Mouse (Mus musculus): ENCODE results near the gene Fer1l5. TPM values are rescaled to one million over a fixed set of nuclear protein-coding genes. Genes with fewer than 3 reads are reported as not detected.
A peak's percentile ranks its signal among the peaks of the same experiment; 100 is the strongest.

Fer1l5 gene
- total RNA-seq (2021) (not detected), polyA plus RNA-seq (2012; rRNA removed) (0.04 TPM in 1 of 2 replicates, not detected in the other)
- long read RNA-seq = 0 reads

DNA sequence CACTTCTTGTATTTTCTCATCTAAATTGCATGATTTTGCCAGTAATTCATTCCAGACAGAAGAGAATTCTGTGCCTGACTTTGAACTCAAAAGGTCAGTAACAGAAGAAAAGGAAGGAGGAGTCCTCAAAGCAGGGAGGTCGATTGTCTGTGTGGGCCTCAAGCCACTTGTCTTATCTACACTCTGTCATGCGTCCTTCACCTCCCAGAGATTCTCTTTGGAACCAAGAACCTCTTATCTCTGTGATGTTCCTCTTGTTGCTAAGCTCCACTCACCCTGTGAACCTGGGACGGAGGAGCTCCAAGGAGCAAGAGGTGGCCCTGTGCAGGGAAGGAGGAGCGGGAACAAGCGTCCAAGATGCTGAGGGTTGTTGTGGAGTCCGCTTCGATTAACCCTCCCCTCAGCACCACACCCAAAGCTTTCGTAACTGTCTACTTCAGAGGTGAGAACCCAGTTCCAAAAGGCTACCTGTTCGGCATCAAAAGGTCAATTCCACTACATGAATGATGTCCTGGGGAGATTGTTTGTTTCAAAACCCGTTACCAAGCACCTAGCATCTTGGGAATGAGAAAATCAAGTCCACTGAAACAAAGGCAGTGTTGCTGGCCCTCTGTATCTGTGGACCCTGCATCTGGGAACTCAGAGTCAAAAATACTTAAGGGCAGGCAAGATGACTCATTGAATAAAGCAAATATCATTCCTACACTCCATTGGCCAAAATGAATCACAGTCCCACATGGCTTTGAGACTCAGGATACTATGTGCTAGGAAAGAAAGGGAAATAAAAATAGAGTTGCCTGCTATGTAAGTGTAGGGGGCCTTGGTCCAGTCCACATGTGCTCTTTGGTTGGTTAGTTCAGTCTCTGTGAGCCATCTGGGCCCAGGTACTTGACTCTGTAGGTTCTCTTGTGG lies at the start of gene Fer1l5:
TSS of gene Fer1l5 (plus strand) at position 358 of the 912 bp plus-strand sequence.
- Histone ChIP-seq H3K27ac (no peak within 1 kb of the TSS), H3K79me2 (replicated peaks; ENCODE audit: control insufficient read depth, insufficient read depth, low read length) (0 out of 2 replicates have a peak, but pooled peaks cover 3% of the 10 kb centered on the region), H3K4me1 (ENCODE audit: control insufficient read depth, insufficient read depth, low read length) (peaks cover 6% of the 10 kb centered on the region), H3K36me3 (ENCODE audit: control insufficient read depth, insufficient read depth, low read length) (peaks cover 3% of the 10 kb centered on the region; the same call in 1 of the 2 replicates), H3K4me3 (no peak within 1 kb of the TSS), H3K9ac (ENCODE audit: low read depth, low read length) (no peak within 1 kb of the TSS), H3K27me3 (ENCODE audit: control insufficient read depth, insufficient read depth, low read length) (no peaks in the 10 kb centered on the region)
- TF ChIP-seq CTCF (IDR thresholded peaks at IDR 0.05) = no peak
- TF ChIP-seq POLR2A (IDR thresholded peaks at IDR 0.05; ENCODE audit: insufficient read depth, low read depth, low read length) = no peak
- TF ChIP-seq EP300 (IDR thresholded peaks at IDR 0.05; ENCODE audit: insufficient read depth, low read depth, low read length) = no peak
- intact Hi-C loops (cut with DNase I) = loop anchor here (2.0 kb wide), 1 partner anchor 59 kb away; no protein-coding TSS in a partner anchor
- WGBS = 76% methylated on average over 10 of the region's 10 CpGs
- no peak for DNase-seq

- Histone ChIP-seq H3K79me2 (replicated peaks; ENCODE audit: control insufficient read depth, insufficient read depth, low read length) (no peaks in the 10 kb centered on the region), H3K4me1 (ENCODE audit: control insufficient read depth, insufficient read depth, low read length) (no peaks in the 10 kb centered on the region), H3K27me3 (ENCODE audit: control insufficient read depth, insufficient read depth, low read length) (no peaks in the 10 kb centered on the region), H3K27ac (no peak overlapping the region), H3K36me3 (ENCODE audit: control insufficient read depth, insufficient read depth, low read length) (no peaks in the 10 kb centered on the region), H3K4me3 (no peak overlapping the region), H3K9ac (ENCODE audit: low read depth, low read length) (no peak overlapping the region)
- TF ChIP-seq EP300 (IDR thresholded peaks at IDR 0.05; ENCODE audit: insufficient read depth, low read depth, low read length) (no peak), CTCF (IDR thresholded peaks at IDR 0.05) (no peak), POLR2A (IDR thresholded peaks at IDR 0.05; ENCODE audit: insufficient read depth, low read depth, low read length) (no peak)
- DNase-seq = no peak
- 61% methylated on average over 9 of the region's 9 CpGs for WGBS
- intact Hi-C loops (cut with DNase I) = no loop called here
Observed at GRCm38 (mm10) chr1:36323076-36323475, 49.0 kb upstream of the Fer1l5 start.

GRCm38 (mm10) chr1:36323746-36324448 lies 48.2 kb upstream of the Fer1l5 start:
- no peaks in the 10 kb centered on the region for H3K27me3 ChIP-seq (ENCODE audit: control insufficient read depth, insufficient read depth, low read length)
- no peak overlapping the region for H3K4me3 ChIP-seq
- intact Hi-C loops (cut with DNase I) = loop anchor here (2.0 kb wide), 2 partner anchors 169 to 177 kb away; no protein-coding TSS in a partner anchor
- TF ChIP-seq CTCF (IDR thresholded peaks at IDR 0.05) (peak; percentile 76), EP300 (IDR thresholded peaks at IDR 0.05; ENCODE audit: insufficient read depth, low read depth, low read length) (peak; percentile 49; the same call in 1 of the 2 replicates), POLR2A (IDR thresholded peaks at IDR 0.05; ENCODE audit: insufficient read depth, low read depth, low read length) (no peak)
- H3K4me1 ChIP-seq (ENCODE audit: control insufficient read depth, insufficient read depth, low read length) = no peaks in the 10 kb centered on the region
- DNase-seq = peak in 1 of 2 experiments; percentile 52
- H3K9ac ChIP-seq (ENCODE audit: low read depth, low read length) = no peak overlapping the region
- WGBS = 30% methylated on average over 8 of the region's 8 CpGs
- no peak overlapping the region for H3K27ac ChIP-seq
- no peaks in the 10 kb centered on the region for H3K36me3 ChIP-seq (ENCODE audit: control insufficient read depth, insufficient read depth, low read length)
- H3K79me2 ChIP-seq (replicated peaks; ENCODE audit: control insufficient read depth, insufficient read depth, low read length) = no peaks in the 10 kb centered on the region

DNA sequence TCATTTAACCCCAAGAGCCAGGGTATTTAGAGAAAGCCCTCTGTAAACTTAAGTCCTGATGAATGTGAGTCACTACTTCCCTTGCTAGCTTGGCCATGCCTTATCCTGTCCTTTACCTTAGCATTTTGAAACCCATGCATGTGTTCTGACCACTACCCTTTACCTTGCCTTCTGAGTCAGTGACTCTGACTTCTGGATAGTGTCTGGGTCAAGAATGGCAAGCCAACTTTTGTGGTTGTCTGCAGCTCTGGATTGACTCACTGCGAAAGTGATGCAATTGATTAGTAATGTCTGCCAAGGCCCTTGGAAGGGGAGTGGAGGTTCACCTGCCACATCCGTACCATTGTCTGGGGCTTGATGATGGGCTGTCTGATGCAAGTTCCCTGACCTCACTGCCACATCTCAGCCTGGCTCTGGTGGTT lies 46.2 kb upstream of the Fer1l5 start:
- DNase-seq = no peak
- Histone ChIP-seq H3K27ac (no peak overlapping the region), H3K79me2 (replicated peaks; ENCODE audit: control insufficient read depth, insufficient read depth, low read length) (no peaks in the 10 kb centered on the region), H3K36me3 (ENCODE audit: control insufficient read depth, insufficient read depth, low read length) (no peaks in the 10 kb centered on the region), H3K9ac (ENCODE audit: low read depth, low read length) (no peak overlapping the region), H3K4me1 (ENCODE audit: control insufficient read depth, insufficient read depth, low read length) (peaks cover 1% of the 10 kb centered on the region; the same call in 1 of the 2 replicates), H3K27me3 (ENCODE audit: control insufficient read depth, insufficient read depth, low read length) (no peaks in the 10 kb centered on the region), H3K4me3 (no peak overlapping the region)
- TF ChIP-seq EP300 (IDR thresholded peaks at IDR 0.05; ENCODE audit: insufficient read depth, low read depth, low read length) (no peak), POLR2A (IDR thresholded peaks at IDR 0.05; ENCODE audit: insufficient read depth, low read depth, low read length) (no peak), CTCF (IDR thresholded peaks at IDR 0.05) (no peak)
- 83% methylated on average over 2 of the region's 2 CpGs for WGBS
- intact Hi-C loops (cut with DNase I) = loop anchor here (2.0 kb wide), 2 partner anchors 167 to 175 kb away; no protein-coding TSS in a partner anchor

DNA sequence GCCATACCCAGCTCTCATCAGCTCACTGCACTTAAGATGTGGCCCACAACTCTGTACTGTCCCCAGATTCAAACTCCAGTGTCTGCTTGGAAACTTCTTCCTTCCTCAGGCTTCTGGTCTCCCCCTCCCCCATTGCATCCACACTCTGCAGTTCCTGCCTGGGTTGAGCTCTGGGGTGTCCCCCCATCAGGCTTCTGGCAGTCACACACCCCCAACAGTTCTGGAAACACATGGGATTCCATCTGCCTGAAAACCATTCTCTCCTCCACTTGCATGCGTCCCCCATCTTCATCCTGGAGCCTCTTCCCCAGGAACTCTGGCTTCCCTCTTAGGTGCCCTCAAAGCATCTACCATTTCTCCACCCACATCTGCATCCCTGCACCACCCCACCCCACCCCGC lies 45.3 kb upstream of the Fer1l5 start:
- Histone ChIP-seq H3K36me3 (ENCODE audit: control insufficient read depth, insufficient read depth, low read length) (no peaks in the 10 kb centered on the region), H3K9ac (ENCODE audit: low read depth, low read length) (no peak overlapping the region), H3K27me3 (ENCODE audit: control insufficient read depth, insufficient read depth, low read length) (no peaks in the 10 kb centered on the region), H3K4me3 (no peak overlapping the region), H3K4me1 (ENCODE audit: control insufficient read depth, insufficient read depth, low read length) (peaks cover 1% of the 10 kb centered on the region; the same call in 1 of the 2 replicates), H3K27ac (no peak overlapping the region), H3K79me2 (replicated peaks; ENCODE audit: control insufficient read depth, insufficient read depth, low read length) (no peaks in the 10 kb centered on the region)
- no peak for DNase-seq
- WGBS = 92% methylated on average over 2 of the region's 2 CpGs
- intact Hi-C loops (cut with DNase I) = no loop called here
- no peak for TF ChIP-seq POLR2A (IDR thresholded peaks at IDR 0.05; ENCODE audit: insufficient read depth, low read depth, low read length)
- no peak for TF ChIP-seq EP300 (IDR thresholded peaks at IDR 0.05; ENCODE audit: insufficient read depth, low read depth, low read length)
- TF ChIP-seq CTCF (IDR thresholded peaks at IDR 0.05) = no peak
